Mouse (Mus musculus) cerebellum, postnatal 10 days (tissue): ENCODE measurements around the gene Asic4.
A peak's percentile ranks its signal among the peaks of the same experiment; 100 is the strongest.

ENCODE experiments used
- DNase-seq, 2 experiments: peaks; one replicate each; pipeline ENCODE4 v3.0.0; 2021; ENCODE audit warnings: mixed read lengths in 2 of 2

Gene Asic4

DNA sequence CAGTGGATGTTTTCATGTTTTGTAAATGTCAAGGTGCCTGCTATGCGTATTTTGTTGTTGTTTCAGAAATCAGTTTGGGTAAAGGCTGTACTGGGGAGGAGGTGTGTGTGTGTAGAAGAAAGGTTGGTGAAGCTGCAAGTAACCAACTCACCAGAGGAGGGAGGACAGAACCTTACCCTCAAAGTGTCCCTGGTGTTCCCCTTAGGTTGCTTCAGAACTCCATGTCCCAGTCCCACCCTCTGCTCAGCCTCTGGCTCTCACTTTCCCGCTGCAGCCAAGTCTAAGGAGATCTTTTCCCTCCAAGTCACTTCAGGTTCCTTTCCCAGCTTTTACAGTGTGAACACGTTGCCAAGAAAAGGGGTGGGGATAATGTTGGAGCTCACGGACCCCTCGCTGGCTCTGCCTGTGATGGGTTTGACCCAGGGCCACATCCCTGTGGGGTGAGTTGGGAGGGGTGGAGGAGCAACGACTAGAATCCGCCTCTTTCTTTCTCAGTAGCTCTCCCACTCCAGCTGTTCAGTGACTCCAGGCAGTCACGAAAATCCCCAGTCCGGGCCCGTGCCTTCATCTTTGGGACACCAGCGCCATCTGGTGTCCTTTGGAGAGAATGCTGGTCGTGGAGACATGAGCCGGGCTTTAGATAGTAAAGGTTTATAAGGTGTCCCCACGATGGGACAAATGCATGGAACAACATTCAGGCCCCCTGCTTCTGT lies 17.1 kb downstream of the Asic4 start:
- peak; percentile 87 to 89 for DNase-seq

DNA sequence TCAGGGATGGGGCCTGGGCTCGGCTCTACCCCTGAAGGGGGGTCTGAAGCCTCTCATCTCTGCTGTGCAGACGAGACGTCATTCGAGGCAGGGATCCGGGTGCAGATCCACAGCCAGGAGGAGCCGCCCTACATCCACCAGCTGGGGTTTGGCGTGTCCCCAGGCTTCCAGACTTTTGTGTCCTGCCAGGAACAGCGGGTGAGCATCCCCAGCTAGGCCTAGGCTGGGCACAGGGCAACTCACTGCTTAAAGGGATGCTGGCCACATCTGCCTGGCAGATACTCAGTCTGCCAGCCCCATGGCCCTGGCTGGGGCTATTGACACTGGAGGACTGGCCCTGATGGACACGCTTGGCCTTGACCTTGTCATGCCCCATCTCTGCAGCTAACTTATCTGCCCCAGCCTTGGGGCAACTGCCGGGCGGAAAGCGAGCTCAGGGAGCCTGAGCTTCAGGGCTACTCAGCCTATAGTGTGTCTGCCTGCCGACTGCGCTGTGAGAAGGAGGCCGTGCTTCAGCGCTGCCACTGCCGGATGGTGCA lies 19.1 kb downstream of the Asic4 start:
- DNase-seq = peak in 1 of 2 experiments; percentile 39

DNA sequence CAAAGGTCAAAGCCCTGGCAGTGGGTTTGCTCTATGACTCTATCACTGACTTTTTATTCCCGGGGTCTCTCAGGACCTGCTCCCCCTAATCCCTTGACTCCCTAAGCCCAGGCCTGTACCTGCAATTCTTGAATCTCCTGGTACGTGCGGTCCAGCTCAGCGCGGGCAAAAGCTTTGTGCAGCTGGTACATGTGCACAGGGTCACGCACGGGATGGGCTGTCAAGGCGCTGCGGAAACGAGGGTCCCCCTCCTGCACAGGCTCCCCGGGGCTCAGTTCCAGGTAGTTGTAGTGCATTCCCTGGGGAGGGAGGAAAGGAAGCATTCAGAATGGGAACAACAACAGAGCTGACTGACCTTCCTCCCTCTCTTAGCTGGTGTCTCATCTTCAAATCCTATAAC lies 26.2 kb downstream of the Asic4 start:
- no peak for DNase-seq

DNA sequence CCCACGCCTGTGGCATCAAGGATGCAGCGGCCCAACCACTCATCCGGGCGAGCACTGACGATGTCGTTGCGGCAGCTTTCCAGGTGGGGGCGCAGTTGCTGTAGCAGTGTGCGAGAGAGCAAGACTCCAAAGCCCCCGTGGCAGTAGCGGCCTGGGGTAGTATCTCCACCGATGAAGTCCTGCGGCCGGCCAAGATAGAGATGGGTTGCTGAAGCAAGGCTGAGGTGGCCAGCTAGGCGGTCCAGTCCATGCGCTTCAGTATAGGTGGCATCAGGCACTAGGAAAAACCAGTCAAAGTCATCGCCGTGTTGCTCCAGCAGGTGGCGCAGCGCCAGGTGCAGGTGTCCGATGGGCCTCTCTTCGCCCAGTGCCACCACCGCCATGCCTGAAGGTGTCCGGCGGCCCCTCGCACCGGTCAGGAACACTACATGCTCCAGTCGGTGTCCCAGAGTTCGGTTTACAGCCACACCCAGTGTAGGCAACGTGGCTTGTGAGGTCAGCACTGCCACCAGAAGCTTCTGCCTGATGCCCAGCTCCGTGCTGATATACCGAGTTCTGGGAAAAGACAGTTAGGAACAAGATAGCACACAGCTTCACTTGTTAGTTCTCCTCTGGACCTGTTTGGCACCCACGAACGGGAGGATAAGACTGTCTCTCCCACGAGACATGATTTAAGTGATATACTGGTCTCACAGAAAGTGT lies 27.2 kb downstream of the Asic4 start:
- DNase-seq = peak; percentile 96

DNA sequence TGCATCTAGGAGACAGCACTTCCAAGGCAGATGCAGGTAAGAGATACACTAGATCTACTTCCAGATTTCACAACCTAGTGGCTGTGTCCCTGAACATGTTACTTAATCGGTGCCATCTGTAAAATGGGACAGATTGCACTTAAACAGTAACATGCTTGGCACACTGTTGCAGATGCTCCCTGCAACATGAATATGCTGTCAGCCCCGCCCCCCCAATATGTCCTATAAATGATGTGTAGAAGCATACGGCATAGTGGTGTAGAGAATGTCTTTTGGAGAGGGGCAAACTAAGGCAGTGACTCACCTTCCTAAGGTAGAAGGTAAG lies 27.7 kb downstream of the Asic4 start:
- no peak for DNase-seq

DNA sequence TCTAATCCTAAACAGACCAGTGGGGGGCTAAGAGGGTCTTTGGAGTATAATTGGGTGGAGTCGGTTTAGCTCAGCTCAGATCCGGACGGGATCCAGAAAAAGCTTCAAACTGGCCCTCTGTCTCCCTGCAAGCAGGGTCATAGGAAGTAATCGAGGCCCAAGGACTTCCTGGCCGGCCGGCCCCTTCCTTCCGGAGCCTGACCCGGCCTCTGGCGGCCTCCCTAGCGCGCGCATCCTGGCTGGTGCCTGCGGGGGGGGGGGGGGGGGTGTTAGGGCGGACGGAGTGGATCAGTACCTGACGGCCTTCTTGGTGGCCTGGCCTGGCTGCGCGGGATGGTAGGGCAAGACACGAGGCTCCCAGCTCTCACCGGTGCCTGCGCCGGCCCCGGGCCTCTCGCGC lies 28.3 kb downstream of the Asic4 start:
- DNase-seq = peak in 1 of 2 experiments; percentile 51

DNA sequence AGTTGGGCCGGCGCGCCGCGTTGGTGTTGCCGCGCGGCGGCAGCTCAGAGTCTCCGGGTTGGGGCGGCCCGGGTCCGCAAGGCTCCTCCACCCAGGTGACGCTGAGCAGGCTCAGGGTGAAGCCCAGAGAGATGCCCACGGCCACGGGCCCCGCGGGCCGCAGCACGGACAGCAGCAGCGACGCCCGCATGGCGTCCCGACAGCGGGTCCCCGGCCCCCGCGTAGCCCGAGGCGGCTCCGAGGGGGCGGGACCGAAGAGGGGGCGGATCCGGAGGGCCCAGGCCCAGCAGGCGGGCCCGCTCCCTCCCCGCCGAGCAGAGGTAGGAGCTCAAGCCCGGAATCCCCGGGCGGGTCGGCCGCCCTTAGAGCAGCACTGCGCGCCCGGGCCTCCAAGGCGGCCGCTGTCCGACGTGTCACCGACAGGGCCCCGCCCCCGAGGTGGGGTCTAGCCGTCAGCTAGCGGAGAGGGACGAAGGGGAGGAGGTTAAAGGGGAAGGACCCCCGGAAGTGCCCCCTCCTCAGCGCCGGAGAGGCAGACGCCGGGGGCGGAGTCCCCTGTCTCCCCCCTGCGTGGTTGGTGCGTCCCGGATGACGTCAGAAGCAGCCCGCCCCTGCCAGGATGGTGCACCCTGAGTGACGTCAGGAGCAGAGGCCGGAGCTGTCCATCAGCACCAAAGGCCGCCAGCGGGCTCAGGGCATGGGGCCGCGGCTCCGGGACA lies 28.8 kb downstream of the Asic4 start, which contains the start of the genes Chpf and Tmem198:
Gene Chpf (minus strand): TSS at position 392 of the 719 bp plus-strand sequence.
Gene Tmem198 (plus strand): TSS at position 617 of the 719 bp plus-strand sequence.
- DNase-seq = peak; percentile 99 to 100

DNA sequence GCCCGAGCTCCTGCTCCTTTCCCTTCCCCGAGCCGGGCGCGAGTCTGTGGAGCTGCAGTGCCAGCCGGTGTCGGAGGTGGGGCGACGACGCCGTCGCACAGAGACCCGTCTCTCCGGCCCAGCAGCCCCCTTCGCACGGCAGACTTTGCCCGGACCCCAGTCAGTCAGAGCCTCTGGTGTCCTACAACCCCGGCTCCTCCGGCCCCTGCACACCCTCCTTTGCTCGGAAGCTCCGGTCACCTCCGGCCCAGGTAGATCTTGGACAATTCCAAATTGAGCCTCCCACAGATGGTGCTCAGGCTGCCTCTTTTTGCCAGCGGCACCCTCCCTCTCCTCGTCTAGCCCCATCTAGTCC lies 29.4 kb downstream of the Asic4 start:
- no peak for DNase-seq

DNA sequence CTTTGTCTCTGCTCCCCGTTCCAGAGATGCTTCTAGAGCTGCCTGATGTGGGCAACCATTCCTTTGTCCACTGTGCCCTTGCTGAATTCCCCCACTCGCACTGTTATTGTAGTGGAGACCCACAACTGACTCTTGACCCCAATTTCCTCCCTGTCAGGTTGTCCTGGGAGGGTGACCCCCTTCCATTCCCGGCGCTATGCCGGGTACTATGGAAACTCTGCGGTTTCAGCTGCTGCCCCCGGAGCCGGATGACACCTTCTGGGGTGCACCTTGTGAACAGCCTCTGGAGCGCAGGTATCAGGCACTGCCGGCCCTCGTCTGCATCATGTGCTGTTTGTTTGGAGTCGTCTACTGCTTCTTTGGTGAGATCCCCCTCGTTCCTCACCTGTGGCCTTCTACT lies 29.8 kb downstream of the Asic4 start:
- DNase-seq = no peak

DNA sequence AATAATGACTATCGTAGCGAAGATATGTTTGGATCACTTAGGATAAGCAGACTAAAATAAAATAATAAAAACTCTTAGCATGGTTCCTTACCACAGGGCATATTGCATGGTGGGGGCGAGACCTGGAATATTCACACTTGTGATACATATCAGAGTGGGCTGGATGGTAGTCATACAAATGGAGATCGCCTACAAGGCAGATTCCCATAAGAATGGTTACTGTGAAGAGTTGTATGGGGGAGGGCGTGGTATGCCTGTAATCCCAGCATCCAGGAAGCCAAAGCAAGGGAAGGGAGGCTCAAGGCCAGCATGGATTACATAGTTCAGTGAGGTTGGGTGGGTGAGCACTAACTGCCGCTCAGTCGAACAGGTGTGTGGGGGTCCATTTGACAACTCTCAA lies 30.5 kb downstream of the Asic4 start:
- DNase-seq = no peak

DNA sequence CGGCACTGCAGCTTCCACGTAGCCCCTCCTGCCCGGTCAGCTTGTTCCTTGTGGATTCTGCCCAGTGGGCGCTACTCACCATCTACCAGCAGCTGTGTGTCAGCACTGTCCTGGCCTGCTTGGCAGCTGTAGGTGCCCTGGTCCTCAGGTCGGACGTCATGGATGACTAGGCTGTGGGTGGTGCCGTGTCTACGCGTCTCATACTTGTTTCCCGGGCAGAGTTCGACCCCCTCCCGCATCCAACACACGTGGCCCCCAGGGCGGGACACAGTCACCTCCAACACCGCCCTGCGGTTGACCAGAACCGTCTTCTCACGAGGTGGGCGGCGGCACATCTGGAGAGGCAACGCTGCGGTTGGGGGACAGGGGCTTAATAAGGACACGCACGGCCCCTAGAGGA lies 36.3 kb downstream of the Asic4 start:
- no peak for DNase-seq

DNA sequence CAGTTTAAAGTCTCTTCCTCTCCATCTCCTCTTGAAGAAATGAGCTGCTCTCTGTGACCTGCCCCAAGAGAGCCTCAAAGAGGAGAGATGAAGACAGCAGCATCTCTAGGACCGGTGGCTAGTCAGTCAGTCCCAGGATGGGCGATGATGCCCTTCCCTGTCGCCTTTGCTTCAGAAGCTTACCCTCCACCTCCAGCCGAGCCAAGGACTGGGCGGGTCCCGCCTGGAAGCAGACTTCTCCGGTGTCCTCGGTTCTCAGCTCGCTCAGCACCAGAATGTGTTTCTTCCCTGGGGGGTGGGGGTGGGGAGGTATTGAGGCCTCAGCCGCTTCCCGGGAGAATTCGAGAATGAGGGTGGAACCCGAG lies 36.8 kb downstream of the Asic4 start:
- DNase-seq = peak in 1 of 2 experiments; percentile 44

DNA sequence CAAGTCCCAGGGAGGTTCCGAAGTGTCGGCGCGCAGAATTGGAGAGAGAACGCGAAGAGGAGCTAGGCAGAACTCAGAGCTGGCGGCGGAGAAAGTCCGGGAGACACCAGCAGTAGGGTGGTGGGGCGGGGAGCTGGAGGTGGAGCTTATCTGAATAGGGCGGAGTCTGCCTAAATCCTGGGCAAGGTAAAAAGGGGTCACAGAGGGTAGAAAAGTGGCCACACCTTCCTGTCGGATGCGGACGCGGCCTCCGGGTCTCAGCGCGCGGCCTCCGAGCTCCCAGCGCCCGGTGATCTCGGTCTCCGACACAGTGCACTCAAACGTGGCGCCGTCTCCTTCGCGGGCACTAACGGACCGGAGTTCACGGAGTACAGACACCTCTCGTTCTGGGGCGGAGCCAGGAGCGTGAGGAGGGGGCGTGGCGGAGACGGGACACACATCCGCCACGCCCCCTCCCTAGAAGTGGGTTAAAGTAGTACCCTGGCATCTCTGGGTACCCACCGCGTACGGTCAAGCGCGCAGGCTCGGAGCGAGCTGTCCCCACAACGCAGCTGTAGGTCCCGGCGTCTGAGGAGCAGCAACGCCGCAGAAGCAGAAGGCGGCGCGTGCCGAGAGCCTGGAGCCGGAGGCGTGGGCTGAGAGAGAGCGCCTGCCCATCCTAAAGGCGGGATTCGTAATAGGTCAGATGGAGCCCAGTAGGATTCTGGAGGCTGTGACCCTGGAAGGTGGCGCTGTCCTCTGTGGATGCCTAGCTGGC lies 37.3 kb downstream of the Asic4 start:
- DNase-seq = peak; percentile 86 to 92

DNA sequence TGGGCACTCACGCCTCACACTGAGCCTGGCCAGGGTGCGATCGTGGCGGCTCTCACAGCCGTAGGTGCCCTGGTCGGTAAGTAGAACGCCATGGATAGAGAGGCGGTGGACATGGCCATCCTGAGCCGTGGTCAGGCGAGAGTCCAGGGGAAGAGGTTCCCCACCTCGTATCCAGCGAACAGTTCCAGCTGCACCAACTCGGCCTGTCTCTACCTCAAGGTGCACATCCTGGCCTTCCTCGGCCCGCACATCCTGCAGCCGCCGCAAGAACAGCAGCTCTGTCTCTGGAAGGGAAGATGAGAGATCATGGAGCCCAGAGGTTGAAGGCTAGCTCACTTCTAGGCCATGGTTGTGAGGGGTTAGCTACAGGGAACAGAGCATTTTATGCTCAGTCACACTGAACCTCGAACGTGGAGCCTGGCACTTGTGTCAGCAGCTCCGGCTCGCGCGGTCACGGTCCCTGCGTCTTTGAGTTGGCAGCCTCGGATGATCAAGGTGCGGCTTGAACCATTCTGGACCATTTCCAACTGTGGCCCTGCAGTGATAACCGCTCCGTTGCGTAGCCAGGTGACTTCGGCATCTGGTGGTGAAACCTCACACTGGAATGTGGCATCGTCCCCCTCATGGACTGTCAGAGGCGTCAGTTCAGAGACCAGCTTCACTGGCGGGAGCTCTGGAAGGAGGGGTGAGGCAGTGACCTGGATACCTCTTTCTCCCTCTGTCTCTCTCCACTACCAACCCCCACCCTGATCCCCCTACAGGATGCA lies 40.7 kb downstream of the Asic4 start:
- DNase-seq = no peak

DNA sequence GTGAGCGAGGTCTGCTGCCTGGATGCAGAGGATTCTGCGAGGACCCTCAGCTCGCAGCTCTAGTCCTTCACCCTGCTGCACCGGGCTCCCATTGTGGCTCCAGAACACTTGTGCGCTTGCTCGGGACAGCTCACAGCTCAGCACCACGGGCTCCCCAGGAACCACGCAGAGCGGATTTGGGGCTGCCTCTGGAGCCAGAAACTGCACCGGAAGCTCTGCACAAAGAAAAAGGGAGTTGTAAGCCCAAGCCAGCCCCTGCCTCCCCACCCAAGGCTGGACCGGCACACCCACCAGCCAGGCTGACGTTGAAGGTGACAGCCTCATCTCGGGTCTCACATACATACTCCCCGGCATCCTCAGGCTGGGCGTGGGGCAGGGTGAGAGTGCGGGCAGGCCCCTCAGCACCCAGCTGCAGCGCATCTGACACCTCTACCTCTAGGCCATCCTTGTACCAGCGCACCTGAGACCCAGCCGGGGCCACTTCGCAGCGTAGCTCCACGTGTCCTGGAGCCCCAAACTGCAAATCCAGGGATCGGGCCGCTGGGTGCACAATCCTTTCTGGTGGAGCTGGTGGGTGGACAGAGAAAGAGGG lies 42.4 kb downstream of the Asic4 start:
- no peak for DNase-seq

DNA sequence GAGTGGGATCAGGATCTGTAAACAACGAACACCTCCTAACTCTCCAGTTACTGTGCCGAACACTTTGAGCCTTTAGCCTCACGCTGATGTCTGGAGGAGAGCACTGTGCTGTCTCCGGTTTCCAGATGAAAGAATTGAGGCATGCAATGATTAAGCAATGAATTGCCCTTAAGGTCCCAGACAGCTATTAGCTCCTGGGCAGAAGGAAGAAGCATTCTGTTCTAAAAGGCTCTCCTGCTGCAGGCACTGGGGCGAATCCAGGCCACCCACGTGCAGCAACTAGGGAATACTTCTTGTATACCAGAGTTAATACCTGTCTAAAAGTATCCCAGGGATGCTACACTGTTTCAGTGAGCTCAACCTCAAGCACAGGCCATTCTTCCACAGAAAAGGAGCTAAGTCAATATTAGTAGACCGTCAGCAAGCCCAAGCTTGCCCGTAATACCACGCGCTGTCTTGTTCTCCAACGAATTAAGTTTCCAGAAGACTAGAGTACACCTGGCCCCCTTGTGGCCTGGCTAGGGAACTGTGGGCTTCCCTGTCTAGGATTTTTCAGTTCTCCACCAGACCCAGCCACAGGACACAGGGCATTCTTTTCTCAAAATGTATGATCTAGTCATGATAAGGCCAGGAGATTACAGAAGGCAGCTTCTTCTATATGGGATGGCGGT lies 44.8 kb downstream of the Asic4 start:
- peak; percentile 69 to 77 for DNase-seq

DNA sequence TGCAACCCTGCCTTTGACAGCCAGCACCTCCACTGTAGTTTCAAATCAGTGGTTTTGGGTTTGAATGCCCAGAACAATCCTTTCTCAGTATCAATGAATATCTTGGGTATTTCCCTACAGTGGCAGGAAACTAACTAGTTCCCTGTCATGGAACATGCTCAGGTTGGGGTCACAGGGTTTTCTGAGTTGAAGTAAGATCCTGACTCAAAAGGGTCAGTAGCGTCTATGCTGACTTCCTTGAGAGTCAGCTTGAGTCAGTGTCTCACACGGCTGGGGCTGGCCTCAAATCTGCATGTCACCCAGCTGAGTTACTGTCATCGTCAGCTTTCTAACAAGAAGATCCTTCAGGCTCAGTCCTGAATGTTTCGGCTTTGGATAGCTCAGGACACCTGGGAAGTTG lies 48.7 kb downstream of the Asic4 start:
- DNase-seq = no peak

DNA sequence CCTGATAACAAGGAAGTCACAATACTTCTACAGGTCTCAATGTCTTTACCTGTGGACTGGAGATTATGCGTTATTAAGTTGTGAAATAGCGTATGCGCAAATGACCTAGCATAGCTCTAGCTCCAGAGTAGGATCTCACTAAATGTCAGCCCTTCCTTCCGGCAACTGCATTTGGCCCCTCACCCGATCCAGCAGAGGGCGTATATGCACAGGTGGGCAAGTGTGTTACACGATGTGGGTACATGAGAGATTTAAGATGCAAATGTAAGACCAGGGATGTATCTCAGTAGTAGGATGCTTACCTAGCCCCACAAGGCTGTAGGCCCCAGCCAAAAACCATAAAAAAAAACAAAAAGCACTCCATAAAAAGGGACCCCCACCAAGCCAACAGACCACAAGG lies 49.2 kb downstream of the Asic4 start:
- no peak for DNase-seq

DNA sequence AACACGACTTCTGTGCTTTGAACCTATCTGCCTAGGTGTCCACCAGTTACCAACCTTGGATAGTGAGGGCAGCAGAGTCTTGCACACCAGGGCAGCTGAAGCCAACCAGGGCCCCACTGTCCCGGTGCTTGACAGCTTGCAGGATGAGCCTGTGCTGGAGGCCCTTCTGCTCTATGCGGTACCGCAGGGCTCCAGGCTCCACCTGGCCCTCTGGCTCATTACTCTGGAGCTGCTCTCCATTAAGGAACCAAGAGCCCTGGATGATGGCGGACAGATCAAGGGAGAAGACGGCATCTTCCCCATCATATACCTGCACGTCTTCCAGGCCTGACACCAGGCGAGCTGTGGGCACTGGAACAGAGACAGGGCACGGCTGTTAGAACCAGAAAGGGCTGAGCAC lies 51.7 kb downstream of the Asic4 start:
- DNase-seq = no peak

DNA sequence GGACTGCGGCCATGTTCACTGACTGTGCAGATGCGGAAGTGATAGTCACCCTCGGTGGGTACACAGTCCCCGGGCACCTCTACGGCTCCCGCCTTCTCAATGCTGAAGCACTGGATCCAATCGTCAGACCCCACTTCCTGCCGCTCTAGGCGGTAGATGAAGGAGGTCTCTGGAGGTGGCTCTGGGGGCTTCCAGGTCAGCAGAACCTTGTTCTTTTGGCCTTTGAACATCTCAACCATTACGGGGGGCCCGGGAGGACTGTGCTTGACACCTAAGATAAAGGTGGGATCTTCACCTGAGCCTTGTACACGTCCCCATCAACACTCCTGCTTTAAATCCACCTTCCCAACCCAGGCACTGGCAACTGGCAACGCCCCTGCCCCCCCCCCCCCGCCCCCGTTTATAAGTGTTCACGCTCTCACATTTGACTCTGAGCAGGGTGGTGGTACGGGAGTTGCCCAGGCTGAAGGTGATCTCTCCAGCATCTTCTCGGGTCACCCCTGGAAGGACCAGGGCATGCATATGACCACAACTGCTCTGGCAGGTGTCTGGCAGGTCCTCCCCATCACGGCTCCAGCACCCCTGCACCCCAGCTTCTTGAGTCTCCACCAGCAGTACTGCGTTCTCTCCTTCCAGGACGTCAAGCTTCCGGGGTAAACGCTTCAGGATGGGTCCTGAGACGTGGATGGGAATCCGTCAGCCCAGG lies 52.9 kb downstream of the Asic4 start:
- no peak for DNase-seq

DNA sequence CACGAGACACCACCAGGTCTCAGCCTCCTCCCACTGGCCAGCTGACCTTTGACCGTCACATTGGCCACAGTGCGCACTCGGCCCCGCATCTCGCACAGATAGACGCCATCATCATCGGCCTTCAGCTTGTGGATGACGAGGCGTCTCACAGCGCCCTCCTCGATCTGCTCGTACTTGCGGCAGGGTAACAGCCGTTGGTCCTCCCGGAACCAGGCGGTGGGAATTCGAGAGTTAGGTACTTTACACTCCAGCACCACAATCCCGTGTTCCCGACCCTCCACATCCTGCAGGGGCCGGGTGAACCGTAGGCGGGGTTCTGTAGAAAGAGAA lies 53.4 kb downstream of the Asic4 start:
- DNase-seq = no peak
